In the genomic region with DNA sequence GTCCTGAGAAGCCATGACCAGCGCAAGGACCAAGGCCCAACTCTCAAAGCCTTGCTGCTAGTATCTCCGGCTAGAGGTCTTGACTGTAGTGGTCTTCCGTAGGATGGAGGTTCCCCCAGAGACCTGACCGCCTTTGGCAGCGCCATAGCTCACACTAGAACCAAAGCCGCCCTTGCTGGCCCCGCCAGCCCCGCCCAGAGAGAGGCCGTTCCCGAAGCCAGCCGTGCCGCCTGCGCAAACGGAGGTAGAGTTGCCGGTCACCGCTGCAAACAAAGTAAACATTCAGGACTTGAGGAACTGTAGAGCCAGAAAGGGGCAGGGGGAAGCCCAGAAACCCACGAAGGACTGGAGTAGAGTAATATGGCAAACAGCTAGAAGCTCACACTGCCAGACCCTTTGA, we compare ENCODE assay signal across 8 mouse cellular contexts. TPM values are rescaled to one million over a fixed set of nuclear protein-coding genes. Genes with fewer than 3 reads are reported as not detected.
DNase-seq lines count a peak whose midpoint lies in the region; ATAC-seq and TF ChIP-seq lines count a peak whose summit lies in the region.

No protein-coding gene starts in this region.

- H3K27ac ChIP-seq in gastrocnemius, adult 2 months = no peak overlapping the region
- peak overlapping the region; percentile 71 for H3K27ac ChIP-seq in hindbrain, embryonic 10.5 days
- peak overlapping the region; percentile 17; the same call in 1 of the 2 replicates for H3K27ac ChIP-seq in limb, embryonic 12.5 days
- no peak overlapping the region for H3K27ac ChIP-seq in midbrain, embryonic 13.5 days

- no peak for TF ChIP-seq CTCF in gastrocnemius, adult 2 months (IDR thresholded peaks at IDR 0.05)

- ATAC-seq in limb, embryonic 12.5 days (ENCODE audit: insufficient number of reproducible peaks, insufficient read depth, low FRiP score, low TSS enrichment, low read depth) = no peak
- ATAC-seq in midbrain, embryonic 13.5 days = no peak

- no peak for DNase-seq in gastrocnemius, adult 2 months
- no peak for DNase-seq in gastrocnemius, adult 18-20 months (ENCODE audit: low spot score)
- peak; percentile 45 for DNase-seq in hindbrain, embryonic 10.5 days (ENCODE audit: low spot score)
- no peak for DNase-seq in thymus, postnatal 10 days (ENCODE audit: low spot score in 2 of 2)
- no peak for DNase-seq in gastrocnemius, postnatal 25 days
- DNase-seq in gastrocnemius, postnatal 14 days = no peak

- H3K36me3 ChIP-seq in hindbrain, embryonic 10.5 days = no peaks in the 10 kb centered on the region
- no peaks in the 10 kb centered on the region for H3K36me3 ChIP-seq in limb, embryonic 12.5 days
- no peaks in the 10 kb centered on the region for H3K36me3 ChIP-seq in midbrain, embryonic 13.5 days

- H3K4me2 ChIP-seq in limb, embryonic 12.5 days = peak overlapping the region; percentile 54
- peak overlapping the region; percentile 44 for H3K4me2 ChIP-seq in midbrain, embryonic 13.5 days (replicated peaks)

- H3K4me3 ChIP-seq in gastrocnemius, adult 2 months = peak overlapping the region; percentile 49
- H3K4me3 ChIP-seq in hindbrain, embryonic 10.5 days = peak overlapping the region; percentile 49
- peak overlapping the region; percentile 25 for H3K4me3 ChIP-seq in limb, embryonic 12.5 days (replicated peaks)
- peak overlapping the region; percentile 16; the same call in 1 of the 2 replicates for H3K4me3 ChIP-seq in midbrain, embryonic 13.5 days (replicated peaks)

- WGBS in hindbrain, embryonic 10.5 days = 2% methylated on average over 17 of the region's 17 CpGs
- WGBS in limb, embryonic 12.5 days = 3% methylated on average over 17 of the region's 17 CpGs
- WGBS in midbrain, embryonic 13.5 days = 8% methylated on average over 17 of the region's 17 CpGs

- H3K4me1 ChIP-seq in hindbrain, embryonic 10.5 days (replicated peaks) = peaks cover 24% of the 10 kb centered on the region
- peaks cover 32% of the 10 kb centered on the region for H3K4me1 ChIP-seq in limb, embryonic 12.5 days (replicated peaks)
- peaks cover 16% of the 10 kb centered on the region for H3K4me1 ChIP-seq in midbrain, embryonic 13.5 days (replicated peaks)

- peak overlapping the region; percentile 47; the same call in 1 of the 2 replicates for H3K9ac ChIP-seq in limb, embryonic 12.5 days (replicated peaks)
- no peak overlapping the region for H3K9ac ChIP-seq in midbrain, embryonic 13.5 days (replicated peaks)

- H3K9me3 ChIP-seq in hindbrain, embryonic 10.5 days = no peaks in the 10 kb centered on the region
- no peaks in the 10 kb centered on the region for H3K9me3 ChIP-seq in limb, embryonic 12.5 days
- no peaks in the 10 kb centered on the region for H3K9me3 ChIP-seq in midbrain, embryonic 13.5 days

- intact Hi-C loops in gastrocnemius, adult 2 months (cut with DNase I) = no loop called here
- intact Hi-C loops in gastrocnemius, postnatal 14 days (cut with DNase I; ENCODE audit: low total_unique reads) = no loop called here

- H3K27me3 ChIP-seq in hindbrain, embryonic 10.5 days (ENCODE audit: insufficient read depth, poor library complexity, severe bottlenecking) = peaks cover 48% of the 10 kb centered on the region
- peaks cover 38% of the 10 kb centered on the region for H3K27me3 ChIP-seq in limb, embryonic 12.5 days
- peaks cover 26% of the 10 kb centered on the region for H3K27me3 ChIP-seq in midbrain, embryonic 13.5 days

RNA-seq across cellular contexts. Expression of gene Krt4, which starts 5.1 kb away (rescaled TPM):
- total RNA-seq in gastrocnemius, adult 2 months (2021) = not detected
- not detected for total RNA-seq in gastrocnemius, adult 18-20 months (2021)
- not detected in 2 replicates for polyA plus RNA-seq in hindbrain, embryonic 10.5 days (2016; fragmentation: Nextera tagmentation; extraction: Ambion mirVana)
- 0.13 TPM in 1 of 2 replicates, not detected in the other for polyA plus RNA-seq in limb, embryonic 12.5 days (2016; fragmentation: Nextera tagmentation; extraction: Ambion mirVana)
- polyA plus RNA-seq in midbrain, embryonic 13.5 days (2015; fragmentation: Nextera tagmentation; extraction: Ambion mirVana) = 0.26 TPM in 1 of 2 replicates, not detected in the other
- not detected for total RNA-seq in gastrocnemius, postnatal 25 days (2021)
- under 1 TPM in 1 of 2 experiments, not detected in 1; 0.16 TPM for total RNA-seq in gastrocnemius, postnatal 14 days (2021)

RNA-seq across cellular contexts. Expression of gene Krt79, which starts 10.5 kb away (rescaled TPM):
- not detected for total RNA-seq in gastrocnemius, adult 2 months (2021)
- under 1 TPM in 1 of 2 experiments, not detected in 1; 0.28 TPM for total RNA-seq in gastrocnemius, adult 18-20 months (2021)
- 0.18 TPM in 1 of 2 replicates, not detected in the other for polyA plus RNA-seq in hindbrain, embryonic 10.5 days (2016; fragmentation: Nextera tagmentation; extraction: Ambion mirVana)
- 0.17 TPM in 1 of 2 replicates, not detected in the other for polyA plus RNA-seq in limb, embryonic 12.5 days (2016; fragmentation: Nextera tagmentation; extraction: Ambion mirVana)
- 0.15 TPM in 1 of 2 replicates, not detected in the other for polyA plus RNA-seq in midbrain, embryonic 13.5 days (2015; fragmentation: Nextera tagmentation; extraction: Ambion mirVana)
- under 1 TPM in 1 of 2 experiments, not detected in 1; 0.13 TPM for total RNA-seq in gastrocnemius, postnatal 25 days (2021)
- total RNA-seq in gastrocnemius, postnatal 14 days (2021) = not detected

RNA-seq across cellular contexts. Expression of gene Krt78, which starts 24.4 kb away (rescaled TPM):
- total RNA-seq in gastrocnemius, adult 2 months (2021) = not detected
- not detected for total RNA-seq in gastrocnemius, adult 18-20 months (2021)
- polyA plus RNA-seq in hindbrain, embryonic 10.5 days (2016; fragmentation: Nextera tagmentation; extraction: Ambion mirVana) = not detected in 2 replicates
- not detected in 2 replicates for polyA plus RNA-seq in limb, embryonic 12.5 days (2016; fragmentation: Nextera tagmentation; extraction: Ambion mirVana)
- polyA plus RNA-seq in midbrain, embryonic 13.5 days (2015; fragmentation: Nextera tagmentation; extraction: Ambion mirVana) = not detected in 2 replicates
- not detected for total RNA-seq in gastrocnemius, postnatal 25 days (2021)
- not detected for total RNA-seq in gastrocnemius, postnatal 14 days (2021)

RNA-seq across cellular contexts. Expression of gene Krt76, which starts 36.9 kb away (rescaled TPM):
- total RNA-seq in gastrocnemius, adult 2 months (2021) = not detected
- not detected for total RNA-seq in gastrocnemius, adult 18-20 months (2021)
- not detected in 2 replicates for polyA plus RNA-seq in hindbrain, embryonic 10.5 days (2016; fragmentation: Nextera tagmentation; extraction: Ambion mirVana)
- polyA plus RNA-seq in limb, embryonic 12.5 days (2016; fragmentation: Nextera tagmentation; extraction: Ambion mirVana) = not detected in 2 replicates
- polyA plus RNA-seq in midbrain, embryonic 13.5 days (2015; fragmentation: Nextera tagmentation; extraction: Ambion mirVana) = not detected in 2 replicates
- total RNA-seq in gastrocnemius, postnatal 25 days (2021) = not detected
- not detected for total RNA-seq in gastrocnemius, postnatal 14 days (2021)

Comparison
In these comparisons a context has a peak if more than half of its experiments do, and no peak if none do; other contexts are left out.
1. H3K27ac ChIP-seq: peak in hindbrain, embryonic 10.5 days (single experiment) and limb, embryonic 12.5 days (single experiment); none in gastrocnemius, adult 2 months (single experiment) and midbrain, embryonic 13.5 days (single experiment).
2. Peak in every context shown above with its lines, with median percentiles within 50 percentile points of each other: H3K4me3 ChIP-seq.